Mouse (Mus musculus) myocyte (in vitro differentiated cells): ENCODE results near the gene Sh3gl2. TPM values are rescaled to one million over a fixed set of nuclear protein-coding genes. Genes with fewer than 3 reads are reported as not detected.

ENCODE experiments used
- H3K27me3 ChIP-seq: one replicate; pipeline ENCODE4 v1.6.1; 2011; ENCODE audit not compliant: control insufficient read depth, insufficient read depth, insufficient read length
- H3K36me3 ChIP-seq: one replicate; pipeline ENCODE4 v1.6.1; 2011; ENCODE audit not compliant: control insufficient read depth, insufficient read depth
- H3K4me2 ChIP-seq: one replicate; pipeline ENCODE4 v1.6.1; 2011; ENCODE audit warnings: low read depth, control low read depth
- H3K4me3 ChIP-seq: one replicate; pipeline ENCODE4 v1.5.1; 2011; ENCODE audit warnings: mild to moderate bottlenecking, control low read depth, moderate library complexity
- H3K79me2 ChIP-seq: one replicate; pipeline ENCODE4 v1.6.1; 2011; ENCODE audit not compliant: control insufficient read depth, insufficient read depth
- H3ac ChIP-seq: one replicate; pipeline ENCODE4 v1.6.1; 2011; ENCODE audit not compliant: control insufficient read depth, insufficient read length
- CEBPB ChIP-seq: IDR thresholded peaks from 2 replicates; pipeline ENCODE4 v1.6.1; 2011; ENCODE audit warnings: mild to moderate bottlenecking, moderate library complexity; ENCODE audit not compliant: poor library complexity, insufficient read depth, severe bottlenecking
- E2F4 ChIP-seq: IDR thresholded peaks from one replicate; pipeline ENCODE4 v1.6.1; 2011; ENCODE audit warnings: mild to moderate bottlenecking, control low read depth, moderate library complexity; ENCODE audit not compliant: insufficient read depth
- MAX ChIP-seq: IDR thresholded peaks from one replicate; pipeline ENCODE4 v1.6.1; 2011; ENCODE audit warnings: low read depth, mild to moderate bottlenecking, control low read depth
- MYOD1 ChIP-seq, 3 experiments: IDR thresholded peaks; one replicate each; pipeline ENCODE4 v1.6.1; 2011; ENCODE audit warnings: control low read depth in 2 of 3, low read depth in 2 of 3, mild to moderate bottlenecking in 2 of 3, moderate library complexity in 1 of 3; ENCODE audit not compliant: insufficient read length in 2 of 3, control insufficient read depth in 1 of 3
- MYOG ChIP-seq, 3 experiments: IDR thresholded peaks; one replicate each; pipeline ENCODE4 v1.6.1; 2011; ENCODE audit warnings: control low read depth in 2 of 3, low read depth in 2 of 3, mild to moderate bottlenecking in 2 of 3; ENCODE audit not compliant: insufficient read length in 2 of 3, control insufficient read depth in 1 of 3, insufficient read depth in 1 of 3
- POLR2A ChIP-seq: IDR thresholded peaks from one replicate; pipeline ENCODE4 v1.6.1; 2011; ENCODE audit warnings: low read depth, mild to moderate bottlenecking, control low read depth, moderate library complexity; ENCODE audit not compliant: insufficient read length
- POLR2AphosphoS2 ChIP-seq: IDR thresholded peaks from one replicate; pipeline ENCODE4 v1.6.1; 2011; ENCODE audit warnings: low read depth, control low read depth; ENCODE audit not compliant: insufficient read length
- REST ChIP-seq: IDR thresholded peaks from one replicate; pipeline ENCODE4 v1.6.1; 2011; ENCODE audit warnings: mild to moderate bottlenecking, control low read depth, moderate library complexity; ENCODE audit not compliant: insufficient read depth, insufficient read length
- SRF ChIP-seq: IDR thresholded peaks from one replicate; pipeline ENCODE4 v1.6.1; 2011; ENCODE audit warnings: low read depth; ENCODE audit not compliant: control insufficient read depth, insufficient read length
- TCF12 ChIP-seq: IDR thresholded peaks from one replicate; pipeline ENCODE4 v1.6.1; 2011; ENCODE audit warnings: mild to moderate bottlenecking, control low read depth; ENCODE audit not compliant: poor library complexity, insufficient read depth, severe bottlenecking
- TCF3 ChIP-seq: IDR thresholded peaks from one replicate; pipeline ENCODE4 v1.6.1; 2011; ENCODE audit warnings: low read depth, control low read depth; ENCODE audit not compliant: insufficient read length
- USF1 ChIP-seq: IDR thresholded peaks from one replicate; pipeline ENCODE4 v1.6.1; 2011; ENCODE audit warnings: low read depth, mild to moderate bottlenecking, control low read depth, moderate library complexity
- polyA plus RNA-seq: library from polyadenylated mRNA; unstranded; fragments of >200 nt; fragmentation: generic; extraction: Trizol; gene quantifications from one replicate; pipeline ENCODE4 v1.2.1, GENCODE M21; 2012; ENCODE audit warnings: missing spikeins

Gene Sh3gl2
- polyA plus RNA-seq, 1 experiment = not detected

DNA sequence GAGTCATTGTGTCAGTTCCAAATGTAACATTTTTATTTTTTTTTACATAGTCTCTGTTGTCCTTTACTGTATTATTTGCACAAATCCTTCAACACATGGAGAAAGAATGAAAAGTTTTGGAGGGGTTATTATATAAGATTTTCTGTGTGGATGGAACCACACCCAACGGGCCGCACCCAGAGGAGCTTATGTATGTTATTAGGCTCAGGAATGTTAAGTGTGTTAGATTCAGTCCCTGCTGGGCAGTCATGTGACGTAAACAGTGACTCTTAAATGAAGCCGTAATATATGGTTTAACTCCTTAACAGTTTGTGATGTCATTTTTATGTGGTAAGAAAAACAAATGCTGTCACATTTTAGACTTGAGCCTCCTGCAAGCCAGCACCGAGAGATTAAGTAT is 302.6 kb downstream of the Sh3gl2 start:
- Histone ChIP-seq H3K27me3 (no peaks in the 10 kb centered on the region), H3ac (no peak overlapping the region), H3K36me3 (no peaks in the 10 kb centered on the region), H3K79me2 (no peaks in the 10 kb centered on the region), H3K4me3 (no peak overlapping the region), H3K4me2 (no peak overlapping the region)
- TF ChIP-seq MYOG (IDR thresholded peaks at IDR 0.05; ENCODE audit: control insufficient read depth in 1 of 3, insufficient read depth in 1 of 3, insufficient read length in 2 of 3, low read depth in 2 of 3) (no peak), TCF3 (no peak), TCF12 (no peak)

DNA sequence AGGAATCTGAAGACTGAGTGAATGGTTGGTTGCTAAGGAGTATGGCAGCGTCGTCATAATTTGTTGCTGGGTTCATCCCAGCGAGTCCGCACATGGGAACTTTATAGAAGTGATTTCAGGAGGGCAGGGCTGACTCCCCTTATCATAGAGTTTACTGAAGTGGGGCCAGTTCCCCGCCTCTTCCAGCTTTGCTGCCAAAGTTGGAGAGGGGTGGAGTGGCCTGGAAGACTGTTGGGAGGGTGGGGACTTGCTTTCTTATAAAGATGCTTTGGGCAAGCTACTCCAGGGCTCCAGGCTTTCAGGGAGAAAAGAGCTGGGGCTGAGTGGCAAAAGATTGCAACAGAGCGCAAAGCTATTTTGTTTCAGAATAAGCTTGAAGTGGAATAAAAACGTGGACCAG is 308.4 kb downstream of the Sh3gl2 start:
- H3K79me2 ChIP-seq = no peaks in the 10 kb centered on the region
- no peak overlapping the region for H3ac ChIP-seq
- TF ChIP-seq CEBPB = no peak
- no peak overlapping the region for H3K4me3 ChIP-seq
- no peak overlapping the region for H3K4me2 ChIP-seq
- H3K27me3 ChIP-seq = no peaks in the 10 kb centered on the region
- H3K36me3 ChIP-seq = no peaks in the 10 kb centered on the region

DNA sequence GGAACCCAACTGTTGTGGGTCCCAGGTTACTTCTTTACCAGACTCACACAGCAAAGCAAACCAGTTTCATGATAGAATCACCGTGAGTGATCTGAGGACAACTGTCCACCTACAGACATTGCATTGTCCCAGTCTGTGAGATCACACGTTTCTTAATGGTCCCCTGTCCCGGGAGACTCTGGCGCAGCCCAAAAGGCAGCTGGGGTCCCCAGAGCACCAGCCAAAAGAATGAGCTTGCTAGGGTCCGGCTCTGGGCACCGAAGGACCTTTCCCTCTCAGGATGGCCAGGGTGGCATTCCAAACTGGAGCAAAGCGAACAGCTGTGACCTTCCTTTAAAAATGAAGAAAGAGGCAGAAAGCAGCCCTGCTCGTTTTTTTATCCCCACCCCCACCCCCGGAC is 308.9 kb downstream of the Sh3gl2 start, which contains the start of gene Adamtsl1:
Adamtsl1 (plus strand) TSS at position 381 of the 400 bp plus-strand sequence.
- TF ChIP-seq SRF (no peak), MYOD1 (IDR thresholded peaks at IDR 0.05; ENCODE audit: control insufficient read depth in 1 of 3, insufficient read length in 2 of 3, low read depth in 2 of 3) (no peak), E2F4 (no peak), REST (no peak), POLR2AphosphoS2 (no peak), TCF3 (no peak), MYOG (IDR thresholded peaks at IDR 0.05; ENCODE audit: control insufficient read depth in 1 of 3, insufficient read depth in 1 of 3, insufficient read length in 2 of 3, low read depth in 2 of 3) (no peak), POLR2A (no peak), USF1 (no peak), MAX (no peak), CEBPB (no peak), TCF12 (no peak)
- H3K36me3 ChIP-seq = no peaks in the 10 kb centered on the region
- no peak within 1 kb of the TSS for H3ac ChIP-seq
- H3K79me2 ChIP-seq = no peaks in the 10 kb centered on the region
- no peaks in the 10 kb centered on the region for H3K27me3 ChIP-seq
- H3K4me3 ChIP-seq = no peak within 1 kb of the TSS
- H3K4me2 ChIP-seq = no peak within 1 kb of the TSS

DNA sequence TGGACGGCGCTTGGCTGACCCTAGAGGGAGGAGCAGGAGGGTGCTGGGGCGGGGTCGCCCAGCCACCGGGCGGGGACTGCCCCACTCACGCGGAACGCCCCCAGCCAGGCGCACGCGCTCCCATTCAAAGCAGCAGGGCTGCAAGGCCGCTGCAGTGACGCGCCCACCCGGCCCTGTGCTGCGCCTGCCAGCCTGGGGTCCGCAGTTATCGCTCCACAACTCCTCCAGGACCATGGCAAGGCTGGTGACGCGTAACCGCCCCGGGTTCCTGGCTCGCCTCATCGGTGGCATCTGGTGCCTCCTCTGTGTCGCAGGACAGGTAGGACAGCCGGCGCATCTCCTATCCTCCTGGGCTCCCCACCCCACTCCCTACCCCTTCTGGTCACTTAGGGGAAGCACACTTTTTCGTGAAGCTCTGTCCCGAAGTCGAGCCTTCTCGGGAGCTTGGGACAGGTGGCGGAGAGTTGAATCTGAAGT is 309.3 kb downstream of the Sh3gl2 start:
- H3K4me2 ChIP-seq = no peak overlapping the region
- no peaks in the 10 kb centered on the region for H3K36me3 ChIP-seq
- H3K79me2 ChIP-seq = no peaks in the 10 kb centered on the region
- no peak overlapping the region for H3K4me3 ChIP-seq
- TF ChIP-seq MYOD1 (IDR thresholded peaks at IDR 0.05; ENCODE audit: control insufficient read depth in 1 of 3, insufficient read length in 2 of 3, low read depth in 2 of 3) (no peak), USF1 (no peak)
- H3K27me3 ChIP-seq = no peaks in the 10 kb centered on the region
- no peak overlapping the region for H3ac ChIP-seq

DNA sequence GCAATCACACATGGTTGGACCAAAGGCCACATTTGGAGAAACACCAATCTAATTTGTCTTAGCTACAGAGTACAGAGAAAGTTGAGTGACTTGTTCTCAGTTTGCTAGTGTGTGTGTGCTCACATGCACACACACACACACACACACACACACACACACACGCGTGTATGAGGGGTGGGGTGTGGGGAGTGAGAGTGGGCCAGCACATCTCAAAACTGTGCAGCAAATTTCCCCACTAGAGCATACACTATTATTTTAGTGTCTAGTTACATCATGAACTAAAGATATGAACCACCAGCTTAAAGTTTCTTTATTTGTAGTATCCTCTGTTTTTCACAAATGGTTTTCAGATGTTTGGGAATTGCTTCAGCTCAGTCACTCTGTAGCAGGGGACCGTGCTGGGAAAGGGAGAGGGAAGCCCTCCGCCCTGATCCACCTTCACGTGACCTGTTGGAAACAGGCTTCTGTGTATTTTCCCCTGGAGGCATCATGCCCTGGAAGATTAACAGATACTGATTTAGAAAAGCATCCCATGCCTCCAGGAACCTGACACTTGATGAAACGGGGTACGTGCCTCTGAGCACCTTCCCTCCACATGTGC is 322.1 kb downstream of the Sh3gl2 start:
- no peaks in the 10 kb centered on the region for H3K79me2 ChIP-seq
- no peaks in the 10 kb centered on the region for H3K36me3 ChIP-seq
- H3ac ChIP-seq = no peak overlapping the region
- no peak overlapping the region for H3K4me3 ChIP-seq
- TF ChIP-seq TCF12 (no peak), MAX (no peak), MYOG (IDR thresholded peaks at IDR 0.05; ENCODE audit: control insufficient read depth in 1 of 3, insufficient read depth in 1 of 3, insufficient read length in 2 of 3, low read depth in 2 of 3) (no peak), MYOD1 (IDR thresholded peaks at IDR 0.05; ENCODE audit: control insufficient read depth in 1 of 3, insufficient read length in 2 of 3, low read depth in 2 of 3) (no peak), CEBPB (no peak), POLR2A (no peak), SRF (no peak), E2F4 (no peak), POLR2AphosphoS2 (no peak), TCF3 (no peak), USF1 (no peak), REST (no peak)
- H3K27me3 ChIP-seq = no peaks in the 10 kb centered on the region
- H3K4me2 ChIP-seq = no peak overlapping the region
